Mouse (Mus musculus): Measurements from ENCODE around the gene Adgrf1.

Adgrf1 gene

DNA sequence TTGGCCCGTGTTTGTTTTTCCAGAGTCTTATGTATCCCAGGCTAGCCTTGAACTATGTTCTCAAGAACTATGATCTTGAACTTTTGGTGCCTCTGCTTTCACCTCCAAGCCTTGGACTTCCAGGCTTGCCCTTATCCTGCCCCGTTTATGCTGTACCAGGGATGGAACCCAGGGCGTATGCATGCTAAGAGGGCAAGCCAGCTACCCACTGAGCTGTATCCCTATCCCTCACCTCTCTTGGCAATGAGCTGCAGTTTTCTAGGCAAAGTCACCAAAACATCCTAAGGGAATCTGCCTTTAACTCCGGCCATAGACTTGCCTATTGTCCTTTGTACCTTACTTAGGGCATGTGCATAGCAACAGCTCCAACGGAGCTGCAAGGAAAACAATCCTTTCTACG lies 92.8 kb downstream of the Adgrf1 start:
- DNase-seq (ENCODE audit: low spot score in 2 of 2): no peak

DNA sequence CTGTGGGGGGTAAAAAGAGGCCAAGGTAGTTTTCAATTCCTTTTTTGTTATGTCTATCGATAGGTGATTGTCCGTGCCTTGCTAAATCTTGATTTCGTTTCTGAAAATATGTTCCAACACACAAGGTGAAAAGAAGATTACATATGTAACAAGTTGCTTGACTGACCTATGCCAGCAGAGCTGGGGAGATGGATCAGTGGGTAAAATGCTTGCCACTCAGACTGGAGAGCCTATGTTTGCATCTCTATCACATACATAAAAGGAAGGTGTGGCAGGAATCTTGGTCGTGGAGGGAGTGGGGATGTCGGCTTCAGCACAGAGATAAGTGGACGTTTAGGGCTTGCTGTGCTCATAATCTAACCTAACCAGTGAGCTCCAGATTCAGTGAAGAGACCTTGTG lies 93.8 kb downstream of the Adgrf1 start:
- no peak for DNase-seq (ENCODE audit: low spot score in 2 of 2)

DNA sequence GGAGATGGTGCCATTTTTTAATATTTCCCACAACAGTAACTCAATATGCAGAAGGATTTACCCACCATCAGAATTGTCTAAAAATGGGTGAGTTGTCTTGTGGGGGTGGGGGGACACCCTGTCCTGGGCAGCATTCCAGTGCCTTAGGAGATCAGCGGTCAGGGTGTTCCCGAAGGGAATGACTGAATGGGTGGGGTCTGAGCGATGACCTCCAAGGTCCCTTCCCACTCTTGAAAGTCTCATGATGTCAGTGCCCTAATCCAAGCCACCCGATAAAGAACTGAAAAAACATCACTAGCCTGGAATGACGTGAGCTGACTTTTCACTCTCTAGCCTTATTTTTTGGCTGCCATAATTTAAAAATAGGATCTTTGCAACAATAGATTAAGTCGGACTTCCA lies 95.2 kb downstream of the Adgrf1 start:
- no peak for DNase-seq (ENCODE audit: low spot score in 2 of 2)

DNA sequence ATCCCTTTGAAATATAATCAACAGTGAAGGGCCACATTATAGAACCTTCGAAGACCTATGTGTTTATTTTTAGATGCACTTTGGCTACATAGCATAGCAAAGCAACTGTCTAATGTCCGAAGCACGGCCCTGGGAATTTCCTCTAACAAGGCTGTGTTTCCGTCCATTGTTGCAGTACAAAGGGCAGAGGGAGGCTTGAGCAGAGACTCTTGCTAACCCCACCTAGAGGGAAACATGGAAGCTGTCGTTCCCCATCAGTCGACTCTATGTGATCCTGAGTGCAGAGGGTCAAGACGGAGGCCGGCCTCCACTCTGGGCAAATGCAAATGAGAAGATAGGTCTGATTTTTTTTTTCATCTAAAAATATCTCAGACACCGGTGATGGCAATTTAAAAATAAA lies 96.4 kb downstream of the Adgrf1 start:
- DNase-seq (ENCODE audit: low spot score in 2 of 2): no peak

DNA sequence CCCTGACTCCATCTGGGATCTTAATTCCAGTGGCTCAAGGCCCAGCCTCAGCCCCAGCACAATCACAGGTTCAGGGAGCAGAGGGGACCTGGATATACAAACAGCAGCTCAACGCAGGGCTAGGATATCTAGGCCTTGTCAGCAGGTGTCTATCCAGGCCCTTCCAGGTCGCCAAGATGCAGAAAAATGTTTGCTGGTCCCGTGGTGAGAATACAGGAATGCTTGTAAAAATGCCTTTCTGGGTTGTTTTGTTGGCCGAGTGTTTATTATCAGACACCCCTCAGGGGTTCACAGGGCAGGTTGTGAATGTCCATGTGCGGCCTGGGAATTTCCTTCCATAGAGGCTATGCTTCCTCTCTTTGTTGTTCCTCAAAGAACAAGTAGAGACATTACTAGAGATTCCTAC lies 98.0 kb downstream of the Adgrf1 start:
- DNase-seq (ENCODE audit: low spot score in 2 of 2): no peak

DNA sequence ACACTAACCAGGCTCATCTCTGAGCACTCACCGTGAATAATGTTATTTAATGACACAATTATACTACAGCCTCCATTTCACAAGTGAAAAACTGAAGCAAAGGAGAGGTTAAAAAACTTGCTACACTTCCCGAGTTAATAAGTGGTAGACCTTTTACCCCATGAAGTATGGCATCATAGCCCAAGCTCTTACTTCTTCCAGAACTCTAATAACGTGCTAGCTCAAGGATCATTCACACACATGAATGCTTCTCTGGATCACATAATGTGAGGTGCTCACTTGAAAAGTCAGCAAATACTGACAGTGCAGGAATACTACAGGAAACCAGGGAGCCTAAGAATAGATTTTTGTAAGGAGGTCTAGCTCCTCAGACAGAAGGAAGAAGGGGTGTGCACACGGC lies 102.5 kb downstream of the Adgrf1 start:
- DNase-seq (ENCODE audit: low spot score in 2 of 2): no peak

DNA sequence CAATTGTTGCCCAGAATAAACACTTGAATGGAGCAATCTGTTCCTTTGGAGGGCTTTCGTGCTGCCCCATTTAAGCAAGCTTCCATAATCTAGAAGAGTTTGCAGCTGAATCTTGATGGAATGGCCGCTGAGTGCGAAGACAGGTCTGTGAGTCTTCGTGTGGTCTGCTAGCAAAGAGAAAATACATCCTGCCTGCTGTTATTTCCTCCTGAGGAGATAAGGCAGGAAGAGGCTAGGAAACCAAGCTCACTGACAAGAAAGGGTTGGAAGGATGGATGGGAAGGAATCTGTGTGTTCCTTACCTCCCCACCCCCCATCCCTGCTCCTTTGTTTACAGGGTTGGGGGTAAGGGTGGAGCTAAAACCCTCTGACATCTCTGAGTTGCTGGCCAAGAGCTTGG lies 103.9 kb downstream of the Adgrf1 start:
- DNase-seq (ENCODE audit: low spot score in 2 of 2): no peak
